In genomic region chr11:114675341-114675825, GRCm38 (mm10) we compare ENCODE assay signal across 8 mouse cellular contexts. TPM values are rescaled to one million over a fixed set of nuclear protein-coding genes. Genes with fewer than 3 reads are reported as not detected.
DNase-seq lines count a peak whose midpoint lies in the region; ATAC-seq and TF ChIP-seq lines count a peak whose summit lies in the region.

TSS of gene Ttyh2 (plus strand) at chr11:114675431.

- H3K4me2 ChIP-seq in embryonic facial prominence, embryonic 11.5 days (ENCODE audit: low read depth, low read length), result peak within 1 kb of the TSS; percentile 87
- peak within 1 kb of the TSS; percentile 93 for H3K4me2 ChIP-seq in limb, embryonic 14.5 days (replicated peaks; ENCODE audit: low read depth, low read length, severe bottlenecking)
- H3K4me2 ChIP-seq in midbrain, embryonic 15.5 days, result peak within 1 kb of the TSS; percentile 73

- H3K9ac ChIP-seq in embryonic facial prominence, embryonic 11.5 days (replicated peaks; ENCODE audit: low read length), result peak within 1 kb of the TSS; percentile 58
- peak within 1 kb of the TSS; percentile 68 for H3K9ac ChIP-seq in limb, embryonic 14.5 days (ENCODE audit: low read depth, low read length, severe bottlenecking)
- H3K9ac ChIP-seq in midbrain, embryonic 15.5 days, result peak within 1 kb of the TSS; percentile 45

- H3K36me3 ChIP-seq in embryonic facial prominence, embryonic 11.5 days (replicated peaks; ENCODE audit: control insufficient read depth, insufficient read depth, low read depth, low read length), result peaks cover 4% of the 10 kb centered on the region; the same call in 1 of the 2 replicates
- peaks cover 37% of the 10 kb centered on the region for H3K36me3 ChIP-seq in limb, embryonic 14.5 days (ENCODE audit: control insufficient read depth, insufficient read depth, low read length)
- H3K36me3 ChIP-seq in midbrain, embryonic 15.5 days (replicated peaks), result peaks cover 23% of the 10 kb centered on the region

- H3K9me3 ChIP-seq in embryonic facial prominence, embryonic 11.5 days (replicated peaks; ENCODE audit: control insufficient read depth, low read length), result no peaks in the 10 kb centered on the region
- no peaks in the 10 kb centered on the region for H3K9me3 ChIP-seq in limb, embryonic 14.5 days (ENCODE audit: control insufficient read depth, low read length)
- no peaks in the 10 kb centered on the region for H3K9me3 ChIP-seq in midbrain, embryonic 15.5 days

- DNase-seq in 416B (ENCODE audit: low read depth), result peak; percentile 92
- peak; percentile 94 for DNase-seq in adrenal gland, postnatal 25 days
- peak; percentile 89 for DNase-seq in embryonic facial prominence, embryonic 11.5 days (ENCODE audit: low spot score)
- DNase-seq in heart, adult 18-20 months, result peak; percentile 81 to 89
- peak; percentile 84 for DNase-seq in kidney, adult 18-20 months
- DNase-seq in limb, embryonic 14.5 days (ENCODE audit: low spot score), result peak; percentile 89
- peak; percentile 53 to 56 for DNase-seq in spleen, postnatal 14 days (ENCODE audit: low spot score in 2 of 2)

- H3K4me1 ChIP-seq in embryonic facial prominence, embryonic 11.5 days (ENCODE audit: control insufficient read depth, insufficient read depth, low read length), result no peaks in the 10 kb centered on the region
- peaks cover 18% of the 10 kb centered on the region for H3K4me1 ChIP-seq in limb, embryonic 14.5 days (ENCODE audit: control insufficient read depth, insufficient read depth, low read length)
- peaks cover 28% of the 10 kb centered on the region for H3K4me1 ChIP-seq in midbrain, embryonic 15.5 days

- ATAC-seq in embryonic facial prominence, embryonic 11.5 days (replicated peaks; ENCODE audit: insufficient number of reproducible peaks, low FRiP score, low TSS enrichment, low read depth), result peak; percentile 72
- peak; percentile 85 for ATAC-seq in limb, embryonic 14.5 days (ENCODE audit: low FRiP score, low read depth)
- peak; percentile 65 for ATAC-seq in midbrain, embryonic 15.5 days (replicated peaks)

- H3K27me3 ChIP-seq in embryonic facial prominence, embryonic 11.5 days (ENCODE audit: control insufficient read depth, insufficient read depth, low read length), result no peaks in the 10 kb centered on the region
- no peaks in the 10 kb centered on the region for H3K27me3 ChIP-seq in limb, embryonic 14.5 days (ENCODE audit: control insufficient read depth, insufficient read depth, low read length)
- peaks cover 5% of the 10 kb centered on the region; the same call in 1 of the 2 replicates for H3K27me3 ChIP-seq in midbrain, embryonic 15.5 days (replicated peaks)

- peak within 1 kb of the TSS; percentile 52 for H3K4me3 ChIP-seq in embryonic facial prominence, embryonic 11.5 days (ENCODE audit: low read depth, low read length)
- peak within 1 kb of the TSS; percentile 62 for H3K4me3 ChIP-seq in limb, embryonic 14.5 days (replicated peaks; ENCODE audit: low read length)
- H3K4me3 ChIP-seq in midbrain, embryonic 15.5 days, result peak within 1 kb of the TSS; percentile 45

- TF ChIP-seq POLR2A in limb, embryonic 14.5 days (IDR thresholded peaks at IDR 0.05; ENCODE audit: borderline replicate concordance, extremely low read depth, insufficient read depth, insufficient read length), result 0 out of 2 replicates have a peak, but pooled peaks have one; percentile 26

- H3K27ac ChIP-seq in embryonic facial prominence, embryonic 11.5 days (replicated peaks; ENCODE audit: low read depth, low read length), result no peak within 1 kb of the TSS
- H3K27ac ChIP-seq in limb, embryonic 14.5 days (replicated peaks; ENCODE audit: low read depth, low read length), result 0 out of 2 replicates have a peak within 1 kb of the TSS, but pooled peaks have one; percentile 19
- peak within 1 kb of the TSS; percentile 34; the same call in 1 of the 2 replicates for H3K27ac ChIP-seq in midbrain, embryonic 15.5 days

- under 1% methylated on average over 40 of the region's 40 CpGs for WGBS in embryonic facial prominence, embryonic 11.5 days
- under 1% methylated on average over 33 of the region's 40 CpGs for WGBS in limb, embryonic 14.5 days
- under 1% methylated on average over 39 of the region's 40 CpGs for WGBS in midbrain, embryonic 15.5 days

RNA-seq across cellular contexts. Expression of gene Ttyh2, which starts in this region (rescaled TPM):
- total RNA-seq in adrenal gland, postnatal 25 days (2021), result 120 and 145 TPM in 2 replicates
- polyA plus RNA-seq in embryonic facial prominence, embryonic 11.5 days (2014; fragmentation: Nextera tagmentation; extraction: Ambion mirVana), result 15.5 and 16.4 TPM in 2 replicates
- total RNA-seq in heart, adult 18-20 months (2021), result 1 to 10 TPM; 3.5 to 4.1 TPM
- polyA plus RNA-seq in limb, embryonic 14.5 days (2012; rRNA removed), result 16.9 and 21.3 TPM in 2 replicates
- polyA plus RNA-seq in limb, embryonic 14.5 days (2014; fragmentation: Nextera tagmentation; extraction: Ambion mirVana), result 21.7 and 25.9 TPM in 2 replicates
- polyA plus RNA-seq in midbrain, embryonic 15.5 days (2015; fragmentation: Nextera tagmentation; extraction: Ambion mirVana), result 29.4 and 32.3 TPM in 2 replicates

Comparison
In these comparisons a context has a peak if more than half of its experiments do, and no peak if none do; other contexts are left out.
1. RNA of gene Ttyh2 (total RNA-seq): 120 to 145 TPM in adrenal gland, postnatal 25 days; 3.5 to 4.1 TPM in heart, adult 18-20 months; every median in the first group is over 10 times any median in the second.
2. Peak in every context shown above with its lines, with median percentiles within 50 percentile points of each other: DNase-seq, ATAC-seq, H3K4me2 ChIP-seq, H3K4me3 ChIP-seq and H3K9ac ChIP-seq.